Mouse (Mus musculus): ENCODE data around the gene Itpk1.

Gene Itpk1

GRCm38 (mm10) chr12:102625118-102625517 lies 79.6 kb downstream of the Itpk1 start:
- DNase-seq (ENCODE audit: low spot score): no peak

- no peak for DNase-seq (ENCODE audit: low spot score)
These were observed 80.9 kb downstream of the Itpk1 start for GRCm38 (mm10) chr12:102623827-102624226.

- no peak for DNase-seq (ENCODE audit: low spot score)
These were observed 82.4 kb downstream of the Itpk1 start for GRCm38 (mm10) chr12:102622302-102622842.

GRCm38 (mm10) chr12:102621811-102622210 lies 82.9 kb downstream of the Itpk1 start:
- no peak for DNase-seq (ENCODE audit: low spot score)

GRCm38 (mm10) chr12:102621205-102621604 lies 83.5 kb downstream of the Itpk1 start:
- DNase-seq (ENCODE audit: low spot score): no peak

GRCm38 (mm10) chr12:102619908-102620307 lies 84.8 kb downstream of the Itpk1 start:
- DNase-seq (ENCODE audit: low spot score): no peak

GRCm38 (mm10) chr12:102618085-102618484 lies 86.6 kb downstream of the Itpk1 start:
- DNase-seq (ENCODE audit: low spot score): no peak

- no peak for DNase-seq (ENCODE audit: low spot score)
These were observed 87.7 kb downstream of the Itpk1 start for GRCm38 (mm10) chr12:102616843-102617519.

- DNase-seq (ENCODE audit: low spot score): no peak
These were observed 88.5 kb downstream of the Itpk1 start for GRCm38 (mm10) chr12:102616201-102616600.

- no peak for DNase-seq (ENCODE audit: low spot score)
These were observed 91.3 kb downstream of the Itpk1 start for GRCm38 (mm10) chr12:102613411-102613810.

GRCm38 (mm10) chr12:102612431-102612830 lies 92.3 kb downstream of the Itpk1 start:
- no peak for DNase-seq (ENCODE audit: low spot score)

GRCm38 (mm10) chr12:102610927-102611326 lies 93.8 kb downstream of the Itpk1 start:
- DNase-seq (ENCODE audit: low spot score): no peak

GRCm38 (mm10) chr12:102607808-102608517 lies 96.8 kb downstream of the Itpk1 start:
- DNase-seq (ENCODE audit: low spot score): no peak

GRCm38 (mm10) chr12:102607066-102607465 lies 97.7 kb downstream of the Itpk1 start:
- no peak for DNase-seq (ENCODE audit: low spot score)

GRCm38 (mm10) chr12:102605607-102606006 lies 99.1 kb downstream of the Itpk1 start:
- DNase-seq (ENCODE audit: low spot score): no peak

- DNase-seq (ENCODE audit: low spot score): no peak
These were observed 102.3 kb downstream of the Itpk1 start for GRCm38 (mm10) chr12:102602255-102603041.

GRCm38 (mm10) chr12:102601847-102602246 lies 102.9 kb downstream of the Itpk1 start:
- DNase-seq (ENCODE audit: low spot score): no peak

- no peak for DNase-seq (ENCODE audit: low spot score)
These were observed 104.4 kb downstream of the Itpk1 start for GRCm38 (mm10) chr12:102600345-102600744.

- DNase-seq (ENCODE audit: low spot score): no peak
These were observed 104.9 kb downstream of the Itpk1 start for GRCm38 (mm10) chr12:102599801-102600200.

- DNase-seq (ENCODE audit: low spot score): no peak
These were observed 106.2 kb downstream of the Itpk1 start for GRCm38 (mm10) chr12:102598535-102598934.

GRCm38 (mm10) chr12:102597466-102597865 lies 107.3 kb downstream of the Itpk1 start:
- no peak for DNase-seq (ENCODE audit: low spot score)

GRCm38 (mm10) chr12:102596410-102596809 lies 108.3 kb downstream of the Itpk1 start:
- DNase-seq (ENCODE audit: low spot score): no peak

GRCm38 (mm10) chr12:102594627-102595026 lies 110.1 kb downstream of the Itpk1 start:
- DNase-seq (ENCODE audit: low spot score): no peak

Measured in spleen, adult 12 weeks (tissue).